Mouse (Mus musculus): ENCODE measurements at regions not wholly inside any gene's neighbourhood (a gene's known extent, or its start where the extent isn't known, plus 50 kb on each side); places are given as distances from the start of the nearest gene placed in this dataset.

- no peak overlapping the region for H3K4me2 ChIP-seq
- no peaks in the 10 kb centered on the region for H3K27me3 ChIP-seq
- H3K4me1 ChIP-seq, result peaks cover 9% of the 10 kb centered on the region; the same call in 1 of the 2 replicates
- H3K4me3 ChIP-seq, result no peak overlapping the region
- 59% methylated on average over 4 of the region's 4 CpGs for WGBS
- no peaks in the 10 kb centered on the region for H3K9me3 ChIP-seq
- H3K27ac ChIP-seq, result no peak overlapping the region
- no peak overlapping the region for H3K9ac ChIP-seq
- no peaks in the 10 kb centered on the region for H3K36me3 ChIP-seq
- ATAC-seq (ENCODE audit: insufficient number of reproducible peaks, low FRiP score, low TSS enrichment, low read depth), result no peak
These were observed 143.5 kb downstream of the Cdca7 start for GRCm38 (mm10) chr2:72619446-72619845.

- peaks cover 9% of the 10 kb centered on the region; the same call in 1 of the 2 replicates for H3K4me1 ChIP-seq
- no peak overlapping the region for H3K9ac ChIP-seq
- H3K4me2 ChIP-seq, result peak overlapping the region; percentile 43
- no peak for ATAC-seq (ENCODE audit: insufficient number of reproducible peaks, low FRiP score, low TSS enrichment, low read depth)
- WGBS, result 6% methylated on average over 9 of the region's 9 CpGs
- no peaks in the 10 kb centered on the region for H3K27me3 ChIP-seq
- H3K4me3 ChIP-seq, result peak overlapping the region; percentile 23
- no peaks in the 10 kb centered on the region for H3K36me3 ChIP-seq
- no peaks in the 10 kb centered on the region for H3K9me3 ChIP-seq
- no peak overlapping the region; the same call in 1 of the 2 replicates for H3K27ac ChIP-seq
These were observed 144.3 kb downstream of the Cdca7 start for GRCm38 (mm10) chr2:72620182-72620652.

GRCm38 (mm10) chr2:72627915-72628314 is 152.0 kb downstream of the Cdca7 start:
- WGBS, result 34% methylated on average over 3 of the region's 3 CpGs

GRCm38 (mm10) chr2:72628626-72629470 is 152.9 kb downstream of the Cdca7 start:
- no peak overlapping the region for H3K9ac ChIP-seq
- peak overlapping the region; percentile 52; the same call in 1 of the 2 replicates for H3K27ac ChIP-seq
- no peak for ATAC-seq (ENCODE audit: insufficient number of reproducible peaks, low FRiP score, low TSS enrichment, low read depth)
- no peaks in the 10 kb centered on the region for H3K27me3 ChIP-seq
- H3K9me3 ChIP-seq, result no peaks in the 10 kb centered on the region
- H3K4me1 ChIP-seq, result peaks cover 11% of the 10 kb centered on the region
- H3K4me2 ChIP-seq, result peak overlapping the region; percentile 29; the same call in 1 of the 2 replicates
- 41% methylated on average over 16 of the region's 16 CpGs for WGBS
- no peaks in the 10 kb centered on the region for H3K36me3 ChIP-seq
- H3K4me3 ChIP-seq, result no peak overlapping the region

More at GRCm38 (mm10) chr2:72627915-72628314, 152.0 kb downstream of the Cdca7 start:
- Histone ChIP-seq H3K4me1 (peaks cover 11% of the 10 kb centered on the region), H3K36me3 (no peaks in the 10 kb centered on the region), H3K9ac (no peak overlapping the region), H3K4me2 (no peak overlapping the region), H3K4me3 (no peak overlapping the region), H3K27ac (no peak overlapping the region), H3K27me3 (no peaks in the 10 kb centered on the region), H3K9me3 (no peaks in the 10 kb centered on the region)
- no peak for ATAC-seq (ENCODE audit: insufficient number of reproducible peaks, low FRiP score, low TSS enrichment, low read depth)

- H3K9me3 ChIP-seq, result no peaks in the 10 kb centered on the region
- peaks cover 11% of the 10 kb centered on the region for H3K4me1 ChIP-seq
- WGBS, result 75% methylated on average over 14 of the region's 14 CpGs
- no peak overlapping the region for H3K9ac ChIP-seq
- no peak overlapping the region for H3K27ac ChIP-seq
- no peak for ATAC-seq (ENCODE audit: insufficient number of reproducible peaks, low FRiP score, low TSS enrichment, low read depth)
- no peaks in the 10 kb centered on the region for H3K36me3 ChIP-seq
- H3K4me3 ChIP-seq, result no peak overlapping the region
- no peaks in the 10 kb centered on the region for H3K27me3 ChIP-seq
- H3K4me2 ChIP-seq, result no peak overlapping the region
These were observed 153.9 kb downstream of the Cdca7 start for GRCm38 (mm10) chr2:72629691-72630461.

- WGBS, result 59% methylated on average over 9 of the region's 9 CpGs
- peaks cover 4% of the 10 kb centered on the region; the same call in 1 of the 2 replicates for H3K4me1 ChIP-seq
- H3K9me3 ChIP-seq, result no peaks in the 10 kb centered on the region
- no peak for ATAC-seq (ENCODE audit: insufficient number of reproducible peaks, low FRiP score, low TSS enrichment, low read depth)
- H3K9ac ChIP-seq, result no peak overlapping the region
- H3K4me3 ChIP-seq, result no peak overlapping the region
- no peaks in the 10 kb centered on the region for H3K36me3 ChIP-seq
- H3K4me2 ChIP-seq, result no peak overlapping the region
- no peak overlapping the region for H3K27ac ChIP-seq
- no peaks in the 10 kb centered on the region for H3K27me3 ChIP-seq
These were observed 162.1 kb downstream of the Cdca7 start for GRCm38 (mm10) chr2:72637881-72638620.

GRCm38 (mm10) chr2:72639022-72639421 is 163.1 kb downstream of the Cdca7 start:
- no peak for ATAC-seq (ENCODE audit: insufficient number of reproducible peaks, low FRiP score, low TSS enrichment, low read depth)
- Histone ChIP-seq H3K4me2 (no peak overlapping the region), H3K4me1 (peaks cover 4% of the 10 kb centered on the region; the same call in 1 of the 2 replicates), H3K9ac (no peak overlapping the region), H3K36me3 (no peaks in the 10 kb centered on the region), H3K4me3 (no peak overlapping the region), H3K9me3 (no peaks in the 10 kb centered on the region), H3K27ac (no peak overlapping the region), H3K27me3 (no peaks in the 10 kb centered on the region)
- WGBS, result 25% methylated on average over 4 of the region's 4 CpGs

- Histone ChIP-seq H3K9me3 (no peaks in the 10 kb centered on the region), H3K4me2 (no peak overlapping the region)
These were observed 165.3 kb downstream of the Cdca7 start for GRCm38 (mm10) chr2:72641228-72641627.

GRCm38 (mm10) chr2:72644151-72644843 is 168.3 kb downstream of the Cdca7 start:
- Histone ChIP-seq H3K36me3 (no peaks in the 10 kb centered on the region), H3K4me2 (no peak overlapping the region), H3K9ac (no peak overlapping the region), H3K4me3 (no peak overlapping the region), H3K27me3 (no peaks in the 10 kb centered on the region), H3K9me3 (no peaks in the 10 kb centered on the region), H3K4me1 (0 out of 2 replicates have a peak, but pooled peaks cover 5% of the 10 kb centered on the region), H3K27ac (no peak overlapping the region)
- no peak for ATAC-seq (ENCODE audit: insufficient number of reproducible peaks, low FRiP score, low TSS enrichment, low read depth)
- WGBS, result 80% methylated on average over 10 of the region's 10 CpGs

More at GRCm38 (mm10) chr2:72641228-72641627, 165.3 kb downstream of the Cdca7 start:
- no peak overlapping the region for H3K9ac ChIP-seq
- H3K27me3 ChIP-seq, result no peaks in the 10 kb centered on the region
- no peaks in the 10 kb centered on the region for H3K36me3 ChIP-seq
- ATAC-seq (ENCODE audit: insufficient number of reproducible peaks, low FRiP score, low TSS enrichment, low read depth), result no peak
- no peak overlapping the region for H3K4me3 ChIP-seq
- H3K27ac ChIP-seq, result no peak overlapping the region
- H3K4me1 ChIP-seq, result peaks cover 4% of the 10 kb centered on the region; the same call in 1 of the 2 replicates

- no peak overlapping the region for H3K27ac ChIP-seq
- no peak overlapping the region for H3K4me3 ChIP-seq
- H3K4me2 ChIP-seq, result no peak overlapping the region
- H3K27me3 ChIP-seq, result no peaks in the 10 kb centered on the region
- no peak overlapping the region for H3K9ac ChIP-seq
- H3K36me3 ChIP-seq, result no peaks in the 10 kb centered on the region
- ATAC-seq (ENCODE audit: insufficient number of reproducible peaks, low FRiP score, low TSS enrichment, low read depth), result no peak
- 0 out of 2 replicates have a peak, but pooled peaks cover 5% of the 10 kb centered on the region for H3K4me1 ChIP-seq
- no peaks in the 10 kb centered on the region for H3K9me3 ChIP-seq
- WGBS, result 54% methylated on average over 5 of the region's 5 CpGs
These were observed 171.7 kb downstream of the Cdca7 start for GRCm38 (mm10) chr2:72647642-72648041.

- Histone ChIP-seq H3K4me1 (0 out of 2 replicates have a peak, but pooled peaks cover 5% of the 10 kb centered on the region), H3K27me3 (no peaks in the 10 kb centered on the region), H3K4me3 (no peak overlapping the region), H3K4me2 (no peak overlapping the region), H3K27ac (no peak overlapping the region), H3K9me3 (no peaks in the 10 kb centered on the region), H3K36me3 (no peaks in the 10 kb centered on the region), H3K9ac (no peak overlapping the region)
- 52% methylated on average over 5 of the region's 5 CpGs for WGBS
- no peak for ATAC-seq (ENCODE audit: insufficient number of reproducible peaks, low FRiP score, low TSS enrichment, low read depth)
These were observed 172.3 kb downstream of the Cdca7 start for GRCm38 (mm10) chr2:72648294-72648693.
